Mouse (Mus musculus) bone marrow, adult 2 months (tissue): Measurements from ENCODE around the gene Fam169b.

Experiments
- CTCF ChIP-seq: fragments of 200-500 bp; IDR thresholded peaks from 2 replicates; pipeline ENCODE4 v1.5.1; 2011; ENCODE audit warnings: low read length, control low read depth; ENCODE audit not compliant: control insufficient read depth, insufficient read depth
- POLR2A ChIP-seq: fragments of 200-500 bp; IDR thresholded peaks from 2 replicates; pipeline ENCODE4 v1.6.1; 2011; ENCODE audit warnings: low read depth, mild to moderate bottlenecking, control low read depth, low read length, borderline replicate concordance; ENCODE audit not compliant: control insufficient read depth

DNA sequence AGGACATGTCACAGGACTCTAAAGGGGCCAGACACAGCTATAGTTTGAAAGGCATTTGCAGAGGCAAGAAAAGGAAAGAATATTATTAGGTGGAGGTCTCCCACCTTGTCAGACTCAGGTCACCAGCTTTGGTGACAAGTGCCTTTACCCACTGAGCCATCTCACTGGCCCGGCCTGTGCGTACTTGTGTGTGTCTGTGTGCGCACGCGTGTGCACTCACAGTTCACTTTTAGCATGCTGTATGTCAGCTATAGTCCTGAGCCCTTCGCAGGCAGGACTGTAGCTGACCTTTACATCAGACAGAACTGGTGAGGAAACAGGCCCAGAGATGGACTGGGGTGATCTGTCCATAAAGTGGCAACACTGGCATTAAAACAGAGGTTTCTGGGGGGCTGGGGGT, 4.7 kb downstream of the Fam169b start:
- TF ChIP-seq CTCF (no peak), POLR2A (no peak)
